Mouse (Mus musculus) midbrain, embryonic 10.5 days (tissue): ENCODE measurements around the gene Wasf2. TPM values are rescaled to one million over a fixed set of nuclear protein-coding genes. Genes with fewer than 3 reads are reported as not detected.

Experiments
- DNase-seq: peaks from one replicate; pipeline ENCODE4 v3.0.0-alpha.2; 2017; ENCODE audit warnings: low spot score
- H3K27ac ChIP-seq: fragments of 300-500 bp; sonication (generic); replicated peaks from 2 replicates; pipeline ENCODE4 v1.5.1; 2016; ENCODE audit warnings: mild to moderate bottlenecking
- H3K27me3 ChIP-seq: fragments of 300-500 bp; sonication (generic); 2 replicates; pipeline ENCODE4 v1.6.1; 2016; ENCODE audit warnings: low read depth, mild to moderate bottlenecking; ENCODE audit not compliant: poor library complexity, severe bottlenecking
- H3K36me3 ChIP-seq: fragments of 300-500 bp; sonication (generic); 2 replicates; pipeline ENCODE4 v1.6.1; 2016; ENCODE audit warnings: mild to moderate bottlenecking, moderate library complexity
- H3K4me1 ChIP-seq: fragments of 300-500 bp; sonication (generic); 2 replicates; pipeline ENCODE4 v1.6.1; 2016
- H3K4me3 ChIP-seq: fragments of 300-500 bp; sonication (generic); 2 replicates; pipeline ENCODE4 v1.5.1; 2016; ENCODE audit warnings: mild to moderate bottlenecking, moderate library complexity
- H3K9me3 ChIP-seq: fragments of 300-500 bp; sonication (generic); replicated peaks from 2 replicates; pipeline ENCODE4 v1.6.1; 2016; ENCODE audit warnings: mild to moderate bottlenecking
- WGBS: fragments of 180-500 bp; shearing (Covaris S2); methylation state at CpG from one replicate; pipeline ENCODE4 v1.1.7; 2016; 5-methylcytosine and 5-hydroxymethylcytosine counted together
- polyA plus RNA-seq: library from polyadenylated mRNA; unstranded; fragments of >200 nt; fragmentation: Nextera tagmentation; extraction: Ambion mirVana; gene quantifications from 2 replicates; pipeline ENCODE4 v1.2.1, GENCODE M21; 2016

Wasf2 gene
- polyA plus RNA-seq, 1 experiment from 2014 or later, result 50.3 TPM

DNA sequence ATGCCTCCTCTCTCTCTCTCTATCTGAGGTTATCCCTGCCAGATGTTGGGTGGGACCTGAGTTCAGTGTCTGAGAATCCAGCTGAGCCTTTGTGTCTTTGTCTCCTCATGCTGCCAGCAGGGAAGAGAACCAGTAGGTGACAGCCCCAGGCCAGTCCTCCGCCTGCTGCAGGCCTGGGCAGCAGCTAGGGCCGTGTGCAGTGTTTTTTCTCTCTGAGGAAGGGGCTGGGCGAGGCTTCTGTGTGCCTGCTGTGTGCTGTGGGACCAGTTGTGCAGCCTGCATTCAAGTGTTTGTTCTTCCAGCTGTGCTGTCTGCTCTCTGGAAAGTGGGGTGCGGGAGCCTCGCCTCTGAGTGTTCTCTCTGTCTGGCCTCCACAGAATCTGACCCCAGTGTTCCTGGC, 93.6 kb downstream of the Wasf2 start:
- no peaks in the 10 kb centered on the region for H3K9me3 ChIP-seq
- H3K4me1 ChIP-seq, result peaks cover 32% of the 10 kb centered on the region
- H3K27ac ChIP-seq, result peak overlapping the region; percentile 63
- WGBS, result 45% methylated on average over 5 of the region's 5 CpGs
- no peak for DNase-seq
- no peaks in the 10 kb centered on the region for H3K36me3 ChIP-seq
- H3K27me3 ChIP-seq, result peaks cover 47% of the 10 kb centered on the region
- no peak overlapping the region for H3K4me3 ChIP-seq

DNA sequence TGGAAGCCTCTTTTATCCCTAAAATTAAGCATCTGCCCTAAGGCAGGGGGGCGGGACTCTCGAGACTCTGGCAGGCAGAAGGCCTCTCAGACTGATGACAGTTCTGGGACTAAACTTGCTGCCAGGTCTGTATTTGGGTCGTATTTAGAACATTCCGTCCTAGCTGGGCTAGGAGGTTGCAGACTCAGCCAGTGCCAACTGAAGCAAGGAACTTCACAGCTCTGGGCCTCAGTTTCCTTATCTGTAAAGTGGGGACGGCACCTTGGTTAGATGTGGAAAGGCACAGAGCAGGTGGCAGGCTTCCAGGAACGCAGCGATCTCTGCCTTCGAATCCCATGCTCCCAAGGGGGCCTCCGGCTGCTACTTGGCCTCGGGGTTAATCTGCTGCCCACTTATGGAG, 95.8 kb downstream of the Wasf2 start:
- H3K4me1 ChIP-seq, result peaks cover 31% of the 10 kb centered on the region
- H3K27me3 ChIP-seq, result peaks cover 27% of the 10 kb centered on the region
- no peak overlapping the region for H3K4me3 ChIP-seq
- no peak overlapping the region for H3K27ac ChIP-seq
- H3K36me3 ChIP-seq, result no peaks in the 10 kb centered on the region
- WGBS, result 72% methylated on average over 10 of the region's 10 CpGs
- no peaks in the 10 kb centered on the region for H3K9me3 ChIP-seq
- no peak for DNase-seq

DNA sequence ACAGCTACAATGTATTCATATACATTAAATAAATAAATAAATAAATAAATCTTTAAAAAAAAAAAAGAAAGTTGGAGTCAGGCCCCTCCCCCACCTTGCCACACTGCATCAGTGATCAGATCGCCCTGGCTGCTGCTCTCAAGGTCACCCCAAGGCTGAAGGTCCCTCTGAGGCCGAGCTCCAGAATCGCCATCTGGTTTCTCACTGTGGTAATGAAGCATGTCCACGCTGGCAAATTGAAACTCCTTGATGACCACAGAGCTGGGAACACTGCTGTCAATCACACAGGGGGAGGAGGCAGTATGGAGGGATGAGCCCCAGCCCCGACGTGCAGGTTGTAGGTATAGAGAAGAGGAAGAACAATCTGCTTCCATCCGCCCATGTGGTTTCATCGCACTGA, 97.3 kb downstream of the Wasf2 start:
- DNase-seq, result no peak
- 70% methylated on average over 8 of the region's 8 CpGs for WGBS
- Histone ChIP-seq H3K27me3 (peaks cover 11% of the 10 kb centered on the region), H3K4me1 (peaks cover 28% of the 10 kb centered on the region), H3K27ac (no peak overlapping the region), H3K4me3 (no peak overlapping the region), H3K9me3 (no peaks in the 10 kb centered on the region), H3K36me3 (no peaks in the 10 kb centered on the region)

DNA sequence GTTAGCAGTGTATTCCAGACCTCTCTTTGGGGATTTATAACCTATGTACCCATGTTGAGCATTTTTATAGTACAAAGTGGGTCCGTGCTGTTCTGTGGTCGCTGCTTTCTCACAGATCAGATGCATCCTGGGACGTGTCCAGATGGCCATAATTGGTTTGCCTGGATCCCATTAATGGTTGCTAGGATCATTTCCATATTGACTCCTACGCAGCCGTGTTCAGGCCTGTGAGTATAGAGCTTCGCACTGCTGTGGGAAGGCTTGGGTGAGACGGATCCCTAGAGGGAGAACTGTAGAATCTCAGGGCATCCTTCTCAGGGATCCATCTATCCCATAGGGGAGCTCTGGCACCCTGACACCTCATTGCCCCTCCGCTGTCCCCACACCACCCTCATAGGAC, 99.3 kb downstream of the Wasf2 start:
- Histone ChIP-seq H3K36me3 (no peaks in the 10 kb centered on the region), H3K9me3 (no peaks in the 10 kb centered on the region), H3K4me3 (no peak overlapping the region), H3K4me1 (peaks cover 12% of the 10 kb centered on the region; the same call in 1 of the 2 replicates), H3K27ac (peak overlapping the region; percentile 39; the same call in 1 of the 2 replicates), H3K27me3 (peaks cover 10% of the 10 kb centered on the region)
- WGBS, result 70% methylated on average over 8 of the region's 8 CpGs
- DNase-seq, result no peak

DNA sequence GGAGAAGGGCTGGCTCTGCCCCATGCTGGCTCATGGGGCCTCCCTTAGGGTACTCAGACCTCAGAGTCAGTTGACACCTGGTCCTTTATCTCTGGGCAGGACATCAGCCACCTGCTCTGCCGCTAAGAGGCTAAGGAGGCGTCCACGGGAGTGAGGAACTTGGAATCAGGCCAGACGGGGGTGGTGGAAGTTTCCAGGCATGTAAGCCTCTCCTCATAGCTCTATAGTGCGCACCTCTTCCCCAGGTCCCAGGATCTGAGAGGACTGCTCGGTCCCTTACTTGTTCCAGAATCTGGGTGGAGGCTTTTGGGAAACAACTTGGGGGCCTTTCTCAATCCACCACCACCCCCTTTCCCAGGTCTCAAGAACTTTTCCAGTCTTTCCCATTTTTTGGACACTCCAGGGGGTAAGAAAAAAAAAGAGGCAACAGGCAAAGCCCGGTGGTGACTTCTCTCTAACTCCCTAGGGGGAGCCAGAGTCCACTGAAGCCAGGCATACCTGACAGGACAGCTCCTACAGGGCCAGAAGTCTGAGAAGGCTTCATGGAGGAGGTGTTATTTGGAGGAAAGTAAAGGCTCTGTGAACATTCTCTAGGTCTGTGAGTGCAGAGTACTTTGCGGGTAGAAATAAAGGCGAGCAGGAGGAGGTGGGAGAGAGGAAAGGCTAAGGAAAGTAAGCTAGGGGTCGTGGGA, 103.1 kb downstream of the Wasf2 start:
- no peaks in the 10 kb centered on the region for H3K36me3 ChIP-seq
- H3K4me3 ChIP-seq, result no peak overlapping the region
- peaks cover 33% of the 10 kb centered on the region for H3K27me3 ChIP-seq
- no peak overlapping the region for H3K27ac ChIP-seq
- H3K9me3 ChIP-seq, result no peaks in the 10 kb centered on the region
- 47% methylated on average over 10 of the region's 10 CpGs for WGBS
- peaks cover 11% of the 10 kb centered on the region for H3K4me1 ChIP-seq
- DNase-seq, result no peak

DNA sequence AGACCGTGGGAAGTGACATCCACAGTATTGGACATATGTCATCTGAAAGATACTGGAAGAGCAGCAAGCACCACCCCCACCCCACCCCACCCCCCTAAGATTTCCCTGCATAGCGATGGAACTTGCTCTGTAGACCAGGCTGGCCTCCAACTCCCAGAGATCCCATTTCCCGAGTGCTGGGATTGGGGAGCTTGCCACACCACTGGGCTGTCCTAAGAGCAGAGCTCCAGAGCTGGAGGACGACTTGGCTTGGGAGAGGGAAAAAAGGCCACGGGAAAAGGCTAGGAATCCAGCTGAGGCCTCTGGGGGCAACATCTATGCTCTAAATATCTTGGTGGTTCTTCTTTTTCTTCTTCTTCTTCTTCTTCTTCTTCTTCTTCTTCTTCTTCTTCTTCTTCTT, 104.5 kb downstream of the Wasf2 start:
- H3K27me3 ChIP-seq, result peaks cover 46% of the 10 kb centered on the region

DNA sequence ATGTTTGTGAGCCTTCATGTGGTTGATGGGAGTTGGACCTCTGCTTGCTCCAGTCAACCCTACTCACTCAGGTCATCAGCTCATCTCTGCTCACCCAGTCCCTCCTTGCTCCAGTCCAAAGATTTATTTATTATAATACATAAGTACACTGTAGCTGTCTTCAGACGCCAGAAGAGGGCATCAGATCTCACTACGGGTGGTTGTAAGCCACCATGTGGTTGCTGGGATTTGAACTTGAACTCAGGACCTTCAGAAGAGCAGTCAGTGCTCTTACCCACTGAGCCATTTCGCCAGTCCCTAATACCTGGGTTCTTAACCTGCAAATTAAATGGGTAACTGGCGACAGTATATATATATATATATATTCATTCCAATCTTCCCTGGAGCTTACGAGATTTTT, 105.1 kb downstream of the Wasf2 start:
- Histone ChIP-seq H3K9me3 (no peaks in the 10 kb centered on the region), H3K36me3 (no peaks in the 10 kb centered on the region), H3K4me1 (peaks cover 7% of the 10 kb centered on the region), H3K4me3 (no peak overlapping the region), H3K27ac (no peak overlapping the region), H3K27me3 (peaks cover 52% of the 10 kb centered on the region)
- DNase-seq, result no peak
- 82% methylated on average over 5 of the region's 5 CpGs for WGBS

More for the DNA sequence above, 104.5 kb downstream of the Wasf2 start:
- Histone ChIP-seq H3K4me3 (no peak overlapping the region), H3K36me3 (no peaks in the 10 kb centered on the region), H3K27ac (no peak overlapping the region), H3K9me3 (no peaks in the 10 kb centered on the region), H3K4me1 (peaks cover 7% of the 10 kb centered on the region)
- no peak for DNase-seq
- 69% methylated on average over 5 of the region's 5 CpGs for WGBS

DNA sequence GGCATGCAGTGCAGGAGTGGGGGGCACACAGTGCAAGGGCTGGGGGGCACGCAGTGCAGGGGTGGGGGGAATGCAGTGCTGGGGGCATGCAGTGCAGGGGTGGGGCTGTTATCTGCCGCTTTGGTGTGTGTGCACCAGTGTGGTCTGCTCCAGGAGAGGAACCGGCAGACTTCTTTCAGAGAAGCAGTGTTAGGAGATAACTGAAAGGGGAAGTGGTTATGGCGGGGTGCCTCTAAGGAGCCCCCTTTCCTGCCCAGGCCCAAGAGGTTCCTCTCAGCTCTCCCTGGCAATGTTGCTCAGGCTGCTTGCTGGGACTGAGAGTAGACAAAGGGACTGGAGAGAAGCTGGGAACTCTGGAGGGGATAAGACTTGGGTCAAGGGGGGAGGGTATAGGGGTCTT, 107.6 kb downstream of the Wasf2 start:
- 71% methylated on average over 4 of the region's 4 CpGs for WGBS
- H3K36me3 ChIP-seq, result no peaks in the 10 kb centered on the region
- H3K4me3 ChIP-seq, result no peak overlapping the region
- no peak overlapping the region for H3K27ac ChIP-seq
- H3K27me3 ChIP-seq, result peaks cover 77% of the 10 kb centered on the region
- peaks cover 26% of the 10 kb centered on the region for H3K4me1 ChIP-seq
- H3K9me3 ChIP-seq, result no peaks in the 10 kb centered on the region
- no peak for DNase-seq

DNA sequence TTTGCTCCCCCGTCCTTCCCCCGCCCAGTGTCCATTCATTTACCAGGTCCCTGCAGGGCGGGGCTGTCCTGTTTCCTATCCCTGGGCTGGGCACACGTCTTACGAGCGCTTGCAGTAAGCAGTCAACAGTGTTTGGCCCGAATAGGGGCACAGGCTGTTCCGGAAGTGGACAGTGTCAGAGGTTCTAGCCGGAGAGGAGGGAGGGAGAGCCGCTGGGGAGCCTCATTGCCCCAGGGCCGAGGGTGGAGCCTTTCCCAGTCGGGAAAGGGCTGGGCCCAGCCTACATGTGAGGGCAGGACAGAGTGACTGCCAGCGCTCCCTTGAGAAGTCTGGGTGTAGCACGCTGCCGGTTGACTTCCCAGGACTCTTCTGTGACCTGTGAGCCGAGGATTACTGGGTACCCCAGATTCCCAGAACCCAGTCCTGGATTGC, 110.2 kb downstream of the Wasf2 start, which contains the start of gene Map3k6:
Gene Map3k6, plus strand, starts transcription at position 329 of the 432 bp plus-strand sequence.
- H3K4me3 ChIP-seq, result peak within 1 kb of the TSS; percentile 70
- H3K9me3 ChIP-seq, result no peaks in the 10 kb centered on the region
- H3K27me3 ChIP-seq, result peaks cover 88% of the 10 kb centered on the region
- WGBS, result 4% methylated on average over 16 of the region's 16 CpGs
- H3K27ac ChIP-seq, result peak within 1 kb of the TSS; percentile 83
- no peaks in the 10 kb centered on the region for H3K36me3 ChIP-seq
- peak; percentile 38 for DNase-seq
- H3K4me1 ChIP-seq, result peaks cover 34% of the 10 kb centered on the region

DNA sequence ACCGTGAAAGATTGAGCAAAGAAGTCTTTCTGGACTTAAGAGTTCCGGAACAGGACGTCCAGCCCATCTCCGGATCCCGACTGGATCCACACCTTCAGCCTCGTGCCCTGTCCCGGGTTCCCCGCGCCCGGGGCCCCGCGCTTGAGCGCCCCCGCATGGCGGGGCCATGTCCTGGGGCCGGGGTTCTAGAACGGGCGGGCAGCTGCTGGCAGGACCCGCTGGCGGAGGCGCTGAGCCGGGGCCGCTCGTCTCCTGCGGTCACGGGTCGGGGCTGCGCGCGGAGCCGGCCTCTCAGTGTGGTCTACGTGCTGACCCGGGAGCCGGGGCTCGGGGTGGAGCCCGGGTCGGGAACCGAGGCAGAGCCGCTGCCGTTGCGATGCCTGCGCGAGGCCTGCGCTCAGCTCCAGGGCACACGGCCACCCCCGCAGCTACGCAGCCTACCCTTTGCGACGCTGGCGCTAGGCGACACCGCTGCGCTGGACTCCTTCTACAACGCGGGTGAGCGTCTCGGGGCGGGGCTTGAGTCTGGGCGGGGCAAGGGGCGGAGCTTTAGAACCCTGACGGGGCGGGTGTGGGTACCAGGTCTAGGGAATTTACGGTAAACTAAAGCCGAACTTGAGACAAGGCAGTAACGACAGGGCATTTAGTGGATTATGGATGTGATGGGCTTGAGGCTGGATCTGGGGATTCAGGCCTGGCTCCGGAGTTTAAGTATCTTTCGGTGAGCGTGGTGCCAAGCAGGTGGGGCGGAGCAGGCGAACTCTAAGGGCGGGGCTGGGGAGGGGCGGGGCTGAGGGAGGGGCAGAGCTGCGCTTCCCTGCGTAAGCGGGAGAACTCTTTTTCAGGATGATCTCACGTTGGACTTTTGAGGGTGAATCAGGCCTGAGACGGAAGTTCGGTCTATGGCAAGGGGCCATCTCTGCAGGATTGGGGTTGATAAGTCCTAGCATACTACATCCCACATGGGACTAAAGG, 110.9 kb downstream of the Wasf2 start:
- Histone ChIP-seq H3K4me3 (peak overlapping the region; percentile 70), H3K4me1 (peaks cover 34% of the 10 kb centered on the region), H3K36me3 (no peaks in the 10 kb centered on the region), H3K9me3 (no peaks in the 10 kb centered on the region), H3K27ac (peak overlapping the region; percentile 83), H3K27me3 (peaks cover 95% of the 10 kb centered on the region)
- DNase-seq, result peak; percentile 93
- WGBS, result under 1% methylated on average over 78 of the region's 78 CpGs

DNA sequence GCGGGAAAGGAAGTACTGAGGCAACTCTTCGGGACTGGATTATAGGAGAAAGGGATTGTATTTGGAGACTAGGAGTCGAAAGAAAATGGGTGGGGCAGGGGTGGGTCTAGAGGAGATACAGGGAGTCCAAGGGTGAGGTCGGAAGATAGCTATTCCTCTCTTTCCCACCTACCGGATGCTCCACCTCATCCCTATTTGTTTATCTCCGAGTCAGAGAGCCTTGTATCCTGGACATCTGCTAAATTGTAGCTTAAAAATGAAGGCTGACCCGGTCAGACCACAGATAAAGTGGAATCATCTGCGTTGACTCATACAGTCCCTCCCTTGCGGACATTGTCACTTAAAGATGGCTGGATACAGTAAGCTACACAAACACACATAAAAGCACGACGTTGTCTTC, 111.6 kb downstream of the Wasf2 start:
- Histone ChIP-seq H3K9me3 (no peaks in the 10 kb centered on the region), H3K27me3 (peaks cover 97% of the 10 kb centered on the region), H3K4me3 (peak overlapping the region; percentile 70), H3K4me1 (peaks cover 34% of the 10 kb centered on the region), H3K27ac (no peak overlapping the region), H3K36me3 (no peaks in the 10 kb centered on the region)
- DNase-seq, result no peak
- 33% methylated on average over 11 of the region's 11 CpGs for WGBS

DNA sequence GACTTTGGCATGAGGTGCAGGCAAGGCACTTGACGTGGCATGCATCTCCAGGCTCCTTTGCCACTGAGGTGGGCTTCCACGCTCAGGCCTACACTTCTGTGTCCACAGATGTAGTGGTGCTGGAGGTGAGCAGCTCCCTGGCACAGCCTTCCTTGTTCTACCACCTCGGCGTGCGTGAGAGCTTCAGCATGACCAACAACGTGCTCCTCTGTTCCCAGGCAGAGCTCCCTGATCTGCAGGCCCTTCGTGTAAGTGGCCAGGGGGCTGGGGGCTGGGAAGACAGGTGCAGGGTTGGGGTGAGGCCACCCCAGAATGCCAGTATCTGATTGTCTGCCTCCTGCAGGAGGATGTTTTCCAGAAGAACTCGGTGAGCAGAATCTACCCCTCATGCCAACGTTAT, 112.4 kb downstream of the Wasf2 start:
- Histone ChIP-seq H3K4me3 (no peak overlapping the region), H3K27ac (no peak overlapping the region), H3K9me3 (no peaks in the 10 kb centered on the region), H3K36me3 (no peaks in the 10 kb centered on the region), H3K4me1 (peaks cover 37% of the 10 kb centered on the region), H3K27me3 (peaks cover 97% of the 10 kb centered on the region)
- DNase-seq, result no peak
- WGBS, result 56% methylated on average over 9 of the region's 9 CpGs

DNA sequence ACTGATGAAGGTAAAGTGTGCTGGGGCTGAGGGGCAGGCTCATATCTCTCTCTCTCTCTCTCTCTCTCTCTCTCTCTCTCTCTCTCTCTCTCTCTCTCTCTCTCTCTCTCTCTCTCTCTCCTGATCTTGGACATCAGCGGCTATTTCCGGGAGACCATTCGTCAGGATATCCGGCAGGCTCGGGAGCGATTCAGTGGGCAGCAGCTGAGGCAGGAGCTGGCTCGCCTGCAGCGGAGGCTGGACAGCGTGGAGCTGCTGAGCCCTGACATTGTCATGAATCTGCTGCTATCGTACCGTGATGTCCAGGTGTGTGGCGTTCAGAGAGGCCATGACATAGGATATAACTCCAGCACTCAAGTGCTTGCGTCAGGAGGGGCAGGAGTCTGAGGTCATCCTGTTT, 113.2 kb downstream of the Wasf2 start:
- Histone ChIP-seq H3K36me3 (no peaks in the 10 kb centered on the region), H3K9me3 (no peaks in the 10 kb centered on the region), H3K4me3 (no peak overlapping the region), H3K27me3 (peaks cover 99% of the 10 kb centered on the region), H3K27ac (no peak overlapping the region), H3K4me1 (peaks cover 33% of the 10 kb centered on the region)
- WGBS, result 78% methylated on average over 13 of the region's 13 CpGs
- DNase-seq, result no peak
